Mouse (Mus musculus): ENCODE measurements around the gene Zfhx3.

Gene Zfhx3

DNA sequence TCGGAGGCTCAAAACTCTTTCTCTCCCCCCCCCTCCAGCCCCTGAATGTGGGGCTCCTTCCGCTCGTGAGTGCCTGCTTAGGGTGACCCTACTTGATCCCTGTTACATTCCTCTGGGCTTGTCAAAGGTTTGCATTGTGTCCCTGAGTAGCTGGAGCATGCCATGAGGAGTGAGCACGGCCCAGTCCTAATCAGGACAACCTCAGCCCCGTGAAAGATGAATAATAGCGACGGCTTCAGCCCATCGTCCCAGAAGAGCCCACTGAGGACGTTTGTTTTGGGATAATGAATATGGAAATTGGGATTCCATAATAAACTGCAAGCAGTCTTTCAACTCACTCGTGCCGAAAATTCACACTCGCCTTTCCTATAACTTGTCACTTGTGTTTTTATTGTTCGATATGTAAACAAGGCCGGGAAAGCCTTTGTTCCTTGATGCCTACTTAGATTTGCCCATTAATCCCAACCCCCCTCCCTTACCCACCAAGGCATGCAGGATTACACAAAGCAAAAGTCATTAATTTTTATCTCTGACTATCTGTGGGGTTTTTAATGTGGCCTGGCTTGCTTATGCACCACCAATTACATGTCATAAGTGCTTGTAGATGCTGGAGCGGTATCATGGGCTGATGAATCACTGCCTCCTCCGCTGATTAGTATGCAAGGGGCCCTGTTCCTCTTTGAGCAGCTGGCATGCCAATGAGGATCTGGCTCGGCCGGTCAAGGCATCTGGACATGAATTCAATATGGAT lies 512.3 kb downstream of the Zfhx3 start:
- DNase-seq (ENCODE audit: low spot score) = no peak

DNA sequence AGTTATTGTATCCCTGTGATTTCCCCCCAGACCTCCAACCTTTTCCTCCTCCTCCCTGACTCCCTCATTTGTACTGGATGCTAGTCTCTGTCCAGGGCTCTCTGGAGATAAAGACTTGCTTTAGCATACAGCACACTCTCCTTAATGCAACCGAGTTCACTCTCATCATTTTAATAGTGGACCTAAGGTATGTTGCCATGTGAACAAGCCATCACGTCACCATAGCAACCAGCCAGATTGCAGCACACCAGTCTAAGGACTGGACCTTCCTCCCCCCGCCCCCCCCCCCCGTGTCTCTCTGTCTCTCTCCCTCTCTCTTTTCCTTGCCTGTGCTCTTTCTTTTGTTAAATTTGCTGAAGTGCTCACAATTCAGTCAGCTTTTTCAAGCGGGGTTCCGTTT lies 524.2 kb downstream of the Zfhx3 start:
- DNase-seq (ENCODE audit: low spot score) = no peak

DNA sequence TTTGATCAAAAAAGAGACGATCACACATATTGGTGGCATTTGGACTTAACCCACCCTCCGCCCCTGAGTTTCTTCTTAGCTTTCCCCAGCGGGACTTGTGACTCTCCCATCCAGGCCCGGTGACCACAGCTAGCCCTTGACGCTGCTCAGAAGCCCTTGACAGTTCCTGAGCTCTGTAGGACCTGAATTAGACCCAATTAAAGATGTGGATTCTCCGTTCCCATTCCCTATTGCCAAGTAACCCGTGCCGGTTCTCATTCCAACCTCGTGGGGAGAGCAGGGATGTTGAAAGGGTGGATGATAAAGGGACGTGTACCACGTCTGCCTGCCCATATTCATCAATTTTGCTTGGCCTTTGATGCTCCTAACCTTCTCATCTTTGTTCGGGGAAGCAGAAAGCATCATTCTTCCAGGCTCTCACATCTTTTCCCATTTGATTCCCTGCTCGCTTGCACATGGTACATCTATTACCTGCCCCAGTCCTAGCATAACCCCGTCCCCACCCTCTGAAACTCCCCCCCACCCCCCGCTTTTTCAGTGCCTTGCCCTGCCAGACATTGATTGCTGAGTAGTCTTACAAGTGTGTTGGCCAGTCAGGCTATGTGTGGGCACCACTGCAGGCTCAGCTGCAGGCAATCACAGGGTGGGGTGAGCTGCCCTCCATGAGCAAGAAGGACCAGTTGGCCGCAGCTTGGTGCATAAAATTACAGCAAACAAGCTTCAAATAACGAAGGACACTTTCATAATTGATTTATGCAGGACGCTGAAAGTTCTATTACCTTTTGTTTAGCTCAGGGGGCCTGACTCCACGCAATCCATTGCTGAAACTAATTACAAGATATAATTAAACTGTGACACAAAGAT lies 525.0 kb downstream of the Zfhx3 start:
- no peak for DNase-seq (ENCODE audit: low spot score)

DNA sequence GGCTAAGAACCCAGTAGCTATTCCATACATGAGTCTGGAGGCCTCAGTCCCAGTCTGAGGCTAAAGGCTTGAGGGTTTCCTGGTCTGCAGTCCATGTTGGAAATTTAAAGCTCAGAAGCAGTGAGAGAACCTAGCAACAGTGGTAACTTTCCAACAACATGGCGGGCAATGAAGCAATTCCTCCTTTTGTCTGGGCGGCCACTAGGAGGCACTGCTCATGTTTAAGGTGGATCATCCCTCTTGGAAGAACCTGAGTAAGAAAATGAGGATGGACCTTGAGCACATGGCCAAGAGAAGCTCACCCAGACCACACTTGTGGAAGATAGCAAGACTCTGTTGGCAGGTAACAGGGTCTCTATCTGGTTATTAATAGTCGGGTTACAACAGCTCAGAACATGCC lies 527.8 kb downstream of the Zfhx3 start:
- no peak for DNase-seq (ENCODE audit: low spot score)

DNA sequence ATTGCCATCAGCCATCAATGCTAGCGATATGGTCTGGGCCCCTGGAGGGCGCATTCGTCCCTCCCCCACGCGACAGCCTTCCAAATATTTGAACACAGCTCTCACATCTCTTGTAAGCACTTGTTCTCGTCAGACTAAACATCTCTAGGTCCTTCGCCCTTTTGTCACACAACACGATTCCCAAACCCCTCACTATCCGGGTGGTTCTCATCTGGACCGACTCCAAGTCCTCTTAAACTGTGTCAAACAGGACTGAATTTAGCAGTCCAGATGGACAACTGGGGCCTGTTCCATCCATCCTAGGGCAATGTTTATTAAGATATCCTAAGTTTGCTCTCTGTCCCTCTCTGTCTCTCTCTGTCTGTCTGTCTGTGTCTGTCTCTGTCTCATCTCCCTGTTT lies 532.1 kb downstream of the Zfhx3 start:
- DNase-seq (ENCODE audit: low spot score) = no peak

DNA sequence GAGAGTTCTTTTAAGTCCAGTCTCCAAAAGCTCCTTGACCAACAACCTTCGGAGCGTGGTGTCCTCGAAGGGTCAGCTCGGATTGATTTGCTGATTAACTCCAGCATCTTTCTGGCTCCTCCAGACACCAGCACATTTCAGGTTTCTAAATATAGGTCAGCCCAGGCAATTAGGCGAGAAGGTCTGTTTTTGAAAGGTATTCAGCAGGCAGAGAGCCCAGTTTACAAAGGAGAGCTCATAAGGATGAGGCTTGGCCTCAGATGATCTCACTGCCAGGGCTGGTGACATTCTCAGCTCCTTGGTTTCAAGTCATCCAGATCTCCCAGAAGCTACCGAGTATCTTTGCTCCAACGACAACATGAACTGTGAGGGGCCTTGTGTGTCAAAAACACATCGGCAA lies 535.7 kb downstream of the Zfhx3 start:
- DNase-seq (ENCODE audit: low spot score) = no peak

DNA sequence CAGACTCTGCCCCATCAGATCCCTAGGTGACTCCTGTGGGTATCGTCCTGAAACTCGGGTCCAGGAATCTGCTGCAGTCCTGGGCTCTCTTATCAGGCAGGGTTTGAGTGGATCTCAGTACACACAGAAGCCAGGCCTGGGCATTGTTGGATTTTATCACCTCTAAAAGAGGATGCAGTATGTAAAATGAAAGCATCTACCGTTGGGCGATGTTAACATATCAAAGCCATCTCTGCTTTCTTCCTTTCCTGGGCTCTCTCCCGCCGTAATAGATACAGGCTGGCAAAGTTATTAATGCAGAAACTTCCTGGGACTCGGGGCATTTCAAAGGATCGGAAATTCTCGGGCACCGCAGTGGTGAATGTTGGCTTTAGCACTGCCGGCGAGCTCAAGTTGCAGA lies 537.7 kb downstream of the Zfhx3 start:
- DNase-seq (ENCODE audit: low spot score) = no peak

DNA sequence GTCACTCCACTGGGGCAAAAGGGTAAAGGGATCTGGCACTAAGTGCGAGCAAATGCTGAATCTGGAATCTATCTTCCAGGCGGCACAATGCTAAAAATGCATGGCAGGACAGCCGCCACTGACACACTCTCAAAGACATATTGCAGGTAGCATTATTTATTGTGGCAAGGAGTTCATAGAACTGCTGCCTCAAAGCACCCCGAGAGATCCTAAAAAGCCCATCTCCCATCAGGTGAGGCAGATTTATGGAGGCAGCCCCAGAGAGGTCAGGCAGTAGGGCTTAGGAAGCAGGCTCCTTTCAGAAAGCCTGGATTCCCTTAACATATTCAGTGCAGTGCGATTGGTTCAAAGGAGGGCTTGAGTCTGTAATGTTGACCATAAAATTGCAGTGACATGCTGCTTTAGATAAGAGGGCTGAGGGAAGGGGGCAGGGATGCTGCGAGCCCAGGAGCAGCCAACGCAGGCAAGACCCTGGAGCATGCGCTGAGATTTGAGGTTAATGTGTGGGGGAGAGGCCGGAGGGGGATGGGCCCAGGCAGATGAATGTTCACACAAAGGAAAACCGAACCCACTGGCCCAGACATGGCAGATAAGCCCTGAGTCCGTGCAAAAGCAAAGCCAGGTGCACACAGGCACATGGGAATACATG lies 538.8 kb downstream of the Zfhx3 start:
- no peak for DNase-seq (ENCODE audit: low spot score)

DNA sequence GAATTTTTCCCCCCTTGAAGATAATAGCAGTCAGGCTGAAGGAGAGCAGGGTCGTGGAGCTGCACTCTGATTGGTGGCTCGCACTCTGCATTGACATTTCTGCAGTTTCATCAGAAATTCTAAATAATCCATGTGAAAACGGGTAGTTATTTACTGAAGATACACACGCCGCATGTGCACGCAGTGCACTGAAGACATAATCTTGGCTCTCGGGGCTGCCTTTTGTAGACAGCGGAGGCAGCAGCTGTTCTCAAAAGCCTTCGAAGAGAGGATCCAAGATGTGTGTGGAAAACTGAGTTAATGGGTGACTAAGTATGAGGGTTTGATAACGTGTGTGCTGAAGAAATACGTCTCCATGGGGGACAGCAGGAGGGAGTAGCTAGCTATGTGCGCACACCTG lies 553.7 kb downstream of the Zfhx3 start:
- DNase-seq (ENCODE audit: low spot score) = no peak

DNA sequence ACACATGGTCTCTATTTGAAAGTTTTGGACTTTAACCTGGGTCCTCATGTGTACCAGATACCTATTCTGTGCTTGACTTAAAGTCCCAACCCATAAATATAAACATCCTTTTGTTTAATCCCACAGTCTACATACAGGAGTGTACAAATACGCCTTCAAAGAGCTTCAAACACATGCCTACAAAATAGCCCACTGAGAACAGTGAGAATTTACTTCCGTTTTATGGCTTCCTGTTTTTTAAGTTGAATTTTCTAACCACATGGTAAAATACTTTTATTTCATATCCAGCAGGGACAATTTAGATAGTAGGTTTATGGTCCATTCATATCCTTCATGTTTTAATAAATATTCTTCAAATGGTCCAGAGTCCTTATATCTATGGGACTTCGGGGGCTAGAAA lies 564.3 kb downstream of the Zfhx3 start:
- no peak for DNase-seq (ENCODE audit: low spot score)

DNA sequence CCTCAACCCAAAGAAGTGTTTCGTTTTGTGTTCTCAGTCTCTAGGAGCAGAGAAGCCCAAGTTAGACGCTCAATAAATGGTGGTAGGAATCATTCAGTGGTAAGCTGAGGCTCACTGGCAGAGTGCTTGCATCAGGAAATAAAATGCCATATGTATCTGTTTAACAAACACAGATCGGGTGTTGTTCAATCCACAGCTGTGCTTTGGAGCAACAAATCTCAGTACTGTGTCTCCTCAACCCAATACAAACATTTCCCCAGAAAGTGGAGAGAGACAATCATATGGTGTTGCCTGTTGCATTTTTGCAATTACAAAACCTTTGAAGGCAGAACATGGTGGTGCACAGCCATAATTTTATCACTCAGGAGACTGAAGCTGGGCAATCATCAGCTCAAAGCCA lies 565.3 kb downstream of the Zfhx3 start:
- no peak for DNase-seq (ENCODE audit: low spot score)

DNA sequence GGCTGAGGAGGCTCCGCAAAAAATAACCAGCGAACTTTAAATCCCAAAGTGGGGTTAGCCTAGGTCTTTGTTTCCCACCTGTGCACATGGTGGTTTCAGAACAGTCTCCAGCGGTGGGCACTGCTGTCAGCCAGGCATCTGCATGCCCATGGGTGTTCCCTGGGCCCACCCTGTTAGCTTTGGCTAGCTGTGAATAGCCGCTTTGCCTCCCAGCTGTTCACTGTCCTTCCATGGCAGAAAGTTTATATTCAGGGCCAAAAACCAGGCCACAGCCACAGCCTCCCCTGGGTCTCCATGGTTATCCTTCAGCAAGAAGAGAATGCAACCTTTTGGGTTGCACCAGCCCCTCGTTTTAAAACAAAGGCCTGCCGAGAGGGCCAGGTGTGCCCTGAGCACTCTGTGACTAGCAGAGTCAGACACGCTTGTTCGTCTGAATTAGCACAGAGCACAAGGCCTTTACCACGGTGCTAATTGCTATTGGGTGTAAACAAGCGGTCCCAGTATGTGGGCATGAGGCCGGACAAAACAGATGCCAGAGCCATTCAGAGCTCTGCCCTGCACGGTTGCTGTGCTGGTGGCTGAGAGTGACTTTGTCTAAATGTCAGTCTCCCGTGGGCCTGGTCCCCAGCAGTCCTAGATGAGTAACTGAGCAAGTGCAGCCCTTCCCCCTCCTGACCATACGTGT lies 568.3 kb downstream of the Zfhx3 start:
- no peak for DNase-seq (ENCODE audit: low spot score)

DNA sequence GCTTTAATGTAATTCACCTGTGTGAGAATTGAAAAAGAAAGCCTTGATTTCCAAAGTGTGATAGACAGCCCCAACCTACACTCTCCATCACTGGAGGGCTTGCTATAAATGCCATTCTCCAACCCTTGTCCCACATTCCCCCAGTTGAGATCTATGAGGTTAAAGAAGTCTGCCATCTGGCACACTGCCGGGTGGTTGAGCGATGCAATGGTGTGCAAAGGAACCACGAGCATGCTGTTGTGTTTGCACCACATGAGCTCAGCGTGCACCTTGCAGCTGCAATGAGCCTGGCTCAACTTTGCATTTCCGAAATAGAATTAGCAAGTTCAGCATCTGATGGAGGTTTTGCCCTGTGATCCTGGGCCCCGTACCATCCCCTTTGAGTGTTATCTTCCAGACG lies 575.7 kb downstream of the Zfhx3 start:
- DNase-seq (ENCODE audit: low spot score) = no peak

DNA sequence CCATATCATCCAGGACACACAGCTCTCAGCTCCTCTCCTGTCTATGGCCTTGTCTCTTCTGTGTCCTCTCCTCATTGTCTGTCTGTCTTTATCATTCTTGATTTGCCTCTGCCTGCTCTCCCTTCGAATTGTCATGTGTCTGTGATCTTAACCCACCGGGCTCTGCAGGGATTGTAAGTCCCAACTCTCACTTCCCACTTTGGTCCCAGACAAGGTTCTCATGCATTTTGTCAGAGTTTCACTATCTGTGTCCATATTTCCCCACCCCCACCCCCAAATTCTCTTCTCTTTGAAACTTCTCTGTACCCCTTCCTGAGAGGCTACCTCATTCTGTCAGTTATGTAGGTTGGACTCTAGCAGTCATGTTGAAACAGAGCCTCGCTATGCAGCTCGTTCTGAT lies 579.6 kb downstream of the Zfhx3 start:
- DNase-seq (ENCODE audit: low spot score) = no peak

DNA sequence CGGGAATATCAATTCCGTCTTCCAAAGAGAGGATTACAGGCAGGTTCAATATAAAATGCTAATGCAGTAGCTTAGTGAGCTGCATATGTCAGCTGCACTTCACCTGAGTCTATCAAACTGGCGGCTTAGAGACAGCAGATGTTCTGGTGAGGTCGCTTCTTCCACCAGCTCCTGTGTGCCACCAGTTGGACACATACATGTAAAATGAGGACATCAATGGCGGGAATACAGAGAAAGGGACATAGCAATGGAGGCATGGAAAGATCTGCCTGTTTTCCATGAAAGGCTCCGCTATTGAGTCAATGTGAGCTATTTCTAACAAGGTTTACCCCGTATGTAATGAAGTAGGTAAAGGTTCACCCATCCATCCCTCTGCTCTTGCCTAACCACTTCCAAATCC lies 587.0 kb downstream of the Zfhx3 start:
- DNase-seq (ENCODE audit: low spot score) = no peak

DNA sequence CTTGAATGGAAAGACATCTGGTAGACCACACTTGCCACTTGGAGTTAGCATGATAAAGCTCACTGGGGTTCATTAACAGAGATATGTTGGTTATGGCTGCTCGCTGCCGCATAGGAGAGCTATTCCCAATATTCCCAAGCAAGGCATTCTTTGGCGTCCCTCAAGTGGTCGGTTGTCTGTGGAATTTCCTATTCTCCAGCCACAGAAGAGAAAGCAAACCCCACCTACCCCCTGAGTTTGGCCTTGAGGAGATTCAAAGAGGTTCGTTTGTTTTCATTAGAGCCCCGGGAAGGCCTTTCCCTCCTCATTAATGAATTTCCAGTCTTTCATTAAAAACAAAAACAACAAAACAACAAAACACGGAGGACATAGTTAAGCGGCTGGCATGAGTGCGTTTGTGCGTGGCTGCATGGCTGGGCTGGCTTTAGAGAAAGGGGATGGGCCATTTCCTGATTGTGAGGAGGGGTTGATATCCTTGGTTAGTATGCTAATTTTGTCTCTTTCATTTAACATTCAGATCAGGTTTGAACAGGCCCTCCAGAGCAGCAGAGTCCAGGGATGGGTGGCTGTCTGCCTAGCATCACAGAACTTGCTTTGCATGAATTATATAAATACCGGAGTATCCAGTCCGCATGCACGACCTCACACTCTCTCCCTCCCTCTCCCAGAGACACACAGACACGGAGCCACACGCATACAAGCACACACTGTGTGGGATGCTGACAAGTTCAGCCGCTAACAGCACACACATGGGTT lies 592.9 kb downstream of the Zfhx3 start:
- no peak for DNase-seq (ENCODE audit: low spot score)

DNA sequence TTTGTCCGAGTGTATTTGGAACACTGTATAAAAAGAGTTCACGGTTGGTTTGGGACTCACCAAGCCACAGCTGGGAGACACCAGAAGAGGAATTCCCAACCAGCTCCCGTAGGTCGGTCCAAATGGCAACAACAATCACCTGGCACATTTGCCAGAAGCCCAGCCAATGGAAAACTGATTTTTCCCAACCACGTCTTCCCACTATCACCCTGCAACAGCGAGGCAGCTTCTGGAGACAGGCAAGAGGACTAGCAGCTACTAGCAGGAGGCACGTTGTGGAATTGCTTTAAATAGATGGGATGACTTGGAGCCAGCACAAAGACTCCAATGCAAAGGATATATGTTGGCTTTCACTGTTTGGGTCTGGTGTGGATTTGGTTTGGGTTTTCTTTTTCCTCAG lies 593.7 kb downstream of the Zfhx3 start:
- no peak for DNase-seq (ENCODE audit: low spot score)

DNA sequence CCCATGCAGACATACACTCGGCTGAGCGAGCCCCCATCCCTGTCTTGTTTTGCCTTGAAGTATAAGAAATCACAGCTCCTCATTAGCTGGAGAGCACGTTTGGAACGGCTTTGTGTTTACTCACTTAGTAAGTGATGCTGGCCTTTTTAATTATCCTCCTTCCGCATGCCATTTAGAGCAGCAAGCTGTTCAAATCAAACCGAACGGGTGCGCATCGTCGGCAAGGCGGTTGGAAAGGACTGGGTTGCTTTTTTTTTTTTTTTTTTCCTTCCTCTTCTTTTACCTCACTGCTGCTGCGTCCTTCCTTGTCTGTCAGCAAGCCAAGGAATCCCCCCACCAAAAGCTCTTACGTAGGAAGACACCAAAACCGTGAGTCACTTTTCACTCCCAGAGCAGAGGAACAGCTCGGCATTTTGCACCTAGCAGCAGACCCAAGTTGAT lies 594.5 kb downstream of the Zfhx3 start:
- no peak for DNase-seq (ENCODE audit: low spot score)

DNA sequence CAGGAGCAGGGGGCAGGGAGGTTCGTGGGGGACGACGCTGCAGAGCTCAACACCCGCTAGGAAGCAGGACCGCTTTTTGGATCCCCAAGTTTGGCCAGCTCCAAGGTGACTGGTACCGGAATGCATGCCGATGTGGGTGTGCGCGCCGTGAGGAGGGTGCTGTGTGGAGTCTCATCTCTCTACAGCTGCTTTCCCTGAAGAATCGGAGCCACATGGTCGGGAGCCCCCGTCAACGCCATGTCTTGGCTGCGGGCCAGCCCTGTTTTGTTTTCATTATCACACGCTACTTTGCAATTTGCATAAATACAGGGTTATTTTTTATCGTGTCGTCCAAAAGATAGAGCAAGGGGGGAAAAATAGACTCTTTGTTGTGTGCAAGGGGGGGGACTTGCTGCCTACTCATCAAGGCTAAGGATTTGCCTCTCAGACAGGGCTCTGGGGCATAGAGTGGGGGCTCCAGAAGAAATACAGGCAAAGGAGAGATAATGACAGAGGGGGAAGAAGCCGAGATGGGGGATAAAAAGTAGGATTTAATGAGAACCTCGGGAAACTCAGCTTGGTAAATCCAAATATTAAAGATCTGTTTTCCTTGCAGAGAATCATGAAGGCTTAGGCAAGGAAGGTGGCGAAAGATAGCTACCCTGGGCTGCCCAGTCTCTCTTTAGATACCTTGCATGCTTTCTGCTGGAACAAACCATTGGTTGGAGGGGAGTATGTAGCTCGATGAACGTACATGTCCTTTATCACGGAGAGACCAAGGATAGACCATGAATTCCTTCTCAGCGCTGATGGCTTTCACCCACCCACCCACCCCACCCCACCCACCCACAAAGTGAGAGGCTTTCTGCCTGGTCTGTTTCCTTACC lies 595.5 kb downstream of the Zfhx3 start:
- DNase-seq (ENCODE audit: low spot score) = no peak

DNA sequence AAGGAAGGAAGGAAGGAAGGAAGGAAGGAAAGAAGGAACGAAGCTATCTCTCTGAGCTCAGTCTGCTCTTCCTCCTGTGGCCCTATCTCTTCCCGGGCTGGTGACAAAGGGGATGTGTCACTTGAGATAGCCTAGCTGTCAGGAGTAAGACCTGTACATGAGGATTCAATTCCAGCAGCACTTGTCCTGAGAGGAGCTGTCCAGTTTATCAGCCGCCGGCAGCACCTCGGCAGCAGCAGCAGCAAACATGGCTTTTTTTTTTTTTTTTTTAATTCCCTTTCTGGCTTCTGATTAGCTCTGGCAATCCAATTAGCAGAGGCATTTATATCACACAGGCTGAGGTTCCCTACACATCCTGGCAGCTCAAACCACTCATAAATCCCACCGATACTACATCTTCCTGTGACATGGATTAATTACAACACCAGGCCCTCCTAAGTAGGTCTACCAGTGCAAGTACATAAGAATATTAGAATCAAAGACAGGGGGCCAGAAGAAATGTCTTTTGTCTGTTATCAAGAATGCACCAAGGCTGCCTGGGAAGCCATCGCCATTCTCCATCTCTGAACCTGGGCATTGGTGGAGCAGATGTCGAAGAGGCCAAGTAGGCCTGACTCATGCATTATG lies 596.6 kb downstream of the Zfhx3 start:
- no peak for DNase-seq (ENCODE audit: low spot score)
